Mouse (Mus musculus) liver, embryonic 14.5 days (tissue): ENCODE data around the gene Tmem220.

Source experiments
- CTCF ChIP-seq: IDR thresholded peaks from 2 replicates; pipeline ENCODE4 v1.5.1; 2016; ENCODE audit warnings: antibody characterized with exemption, low read depth, control low read depth
- EP300 ChIP-seq: IDR thresholded peaks from 2 replicates; pipeline ENCODE4 v1.6.1; 2016; ENCODE audit warnings: antibody characterized with exemption, low read depth

- TF ChIP-seq EP300 = no peak
- TF ChIP-seq CTCF = no peak
Measured at GRCm38 (mm10) chr11:67078000-67078399, 53.0 kb downstream of the Tmem220 start, which contains the start of gene Myh3.
